Mouse (Mus musculus) Muller cell, postnatal 12 days (primary cell): ENCODE data around the gene Rhot1.
"Not testable (repeated sequence)": the region's sequence is repeated elsewhere in the genome, so short reads cannot be mapped to it uniquely, and the experiment has no call there.

ENCODE experiments used
- DNase-seq: peaks from one replicate; pipeline ENCODE4 v3.0.0-alpha.2; 2015; ENCODE audit errors: inconsistent ontology term

Rhot1 gene

DNA sequence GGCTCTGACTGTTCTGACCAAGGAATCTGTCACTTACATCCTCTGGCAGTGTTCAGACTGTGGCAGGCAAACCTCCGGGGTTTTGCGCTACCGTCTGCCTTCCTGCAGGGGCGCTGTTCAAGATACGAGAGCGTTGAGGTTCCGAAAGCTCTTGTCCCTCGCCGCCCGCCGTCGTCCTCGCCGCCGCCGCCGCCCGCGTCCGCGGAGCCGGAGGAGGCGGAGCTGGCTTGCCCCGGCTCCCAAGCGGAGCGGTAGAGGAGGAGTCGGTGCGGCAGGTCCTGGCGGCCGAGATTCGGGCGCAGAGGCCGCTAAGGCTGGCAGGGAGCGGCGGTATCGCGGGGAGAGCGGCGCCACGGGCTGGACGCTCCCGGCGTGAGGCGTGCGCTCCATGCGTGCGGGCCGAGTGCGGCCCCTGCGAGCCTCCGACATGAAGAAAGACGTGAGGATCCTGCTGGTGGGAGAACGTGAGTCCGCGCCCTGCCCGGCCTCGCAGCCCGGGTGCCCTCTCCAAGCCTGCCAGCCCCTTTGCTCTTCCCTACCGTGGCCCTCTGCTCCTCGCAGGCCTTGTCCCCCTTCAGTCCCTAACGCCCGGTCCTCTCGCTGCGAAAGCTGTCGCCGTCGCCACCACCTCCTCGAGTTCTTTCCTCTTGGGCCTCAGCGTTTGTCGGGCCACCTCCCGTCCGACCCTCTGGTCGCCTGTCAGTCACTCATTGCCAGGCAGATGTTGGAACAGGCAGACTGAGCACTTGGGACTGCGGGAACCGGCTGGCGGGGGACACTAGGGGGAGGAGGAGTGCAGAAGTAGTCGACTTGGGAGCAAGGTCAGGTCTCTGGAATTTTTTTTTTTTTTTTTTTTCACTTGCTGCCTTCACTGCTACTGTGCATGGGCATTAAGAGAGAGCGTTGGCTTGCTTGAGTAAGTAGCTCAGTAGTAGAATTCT lies at the start of gene Rhot1:
Gene Rhot1 (plus strand): TSS at position 160 of the 941 bp plus-strand sequence.
- DNase-seq = peak; percentile 98

DNA sequence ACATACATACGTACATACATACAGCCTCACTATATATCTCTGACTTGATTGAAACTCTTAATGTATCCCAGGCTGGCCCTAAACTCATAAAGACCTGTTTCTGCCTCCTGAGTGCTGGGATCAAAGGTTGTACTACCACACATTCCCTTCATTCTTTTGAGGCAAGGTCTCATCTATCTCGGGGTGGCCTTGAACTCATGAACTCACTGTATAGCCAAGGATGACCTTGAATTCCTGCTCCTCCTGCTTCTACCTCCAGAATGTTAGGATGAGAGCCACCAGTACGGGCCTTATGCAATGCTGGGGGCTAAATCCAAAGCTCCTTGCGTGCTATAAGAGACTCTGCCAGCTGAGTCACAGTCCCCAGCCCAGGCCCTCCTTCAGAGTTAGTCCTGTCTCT lies 47.8 kb upstream of the Rhot1 start:
- DNase-seq = no peak

DNA sequence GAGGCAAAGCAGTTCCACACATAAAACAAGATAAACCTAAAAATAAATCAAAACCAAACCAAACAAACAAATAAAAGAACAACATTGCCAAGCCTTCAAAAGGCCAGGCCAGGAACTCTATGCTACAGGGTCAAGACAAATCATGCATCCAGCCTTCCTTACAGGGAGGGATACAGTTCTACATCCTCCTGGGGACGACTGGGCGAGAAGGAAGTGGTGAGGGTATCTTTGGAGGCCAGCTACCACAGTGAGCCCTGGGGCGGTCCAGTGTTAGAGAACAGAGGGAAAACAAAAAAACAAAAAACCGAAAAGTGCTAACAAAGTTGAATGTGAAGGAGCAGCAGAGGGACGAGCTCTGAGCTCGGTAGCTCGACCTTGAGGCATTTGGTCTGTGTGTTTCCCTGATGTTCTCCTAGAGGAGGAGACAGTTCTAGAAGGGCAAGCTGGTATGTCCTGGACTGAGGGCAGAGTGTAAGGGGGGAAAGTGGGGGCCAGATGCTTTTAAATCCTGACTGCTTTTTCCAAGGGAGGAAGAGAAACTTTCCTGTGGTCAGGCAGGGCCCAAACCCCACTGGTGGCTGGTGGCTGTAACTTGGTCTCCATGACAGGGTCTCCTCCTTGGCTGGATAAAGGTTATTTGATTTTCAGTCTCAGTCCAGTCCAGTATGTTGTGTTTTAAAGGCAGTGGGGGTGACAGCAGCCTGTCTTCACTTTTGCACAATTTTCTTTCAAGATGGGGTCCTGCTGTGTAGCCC lies 45.3 kb upstream of the Rhot1 start:
- no peak for DNase-seq

DNA sequence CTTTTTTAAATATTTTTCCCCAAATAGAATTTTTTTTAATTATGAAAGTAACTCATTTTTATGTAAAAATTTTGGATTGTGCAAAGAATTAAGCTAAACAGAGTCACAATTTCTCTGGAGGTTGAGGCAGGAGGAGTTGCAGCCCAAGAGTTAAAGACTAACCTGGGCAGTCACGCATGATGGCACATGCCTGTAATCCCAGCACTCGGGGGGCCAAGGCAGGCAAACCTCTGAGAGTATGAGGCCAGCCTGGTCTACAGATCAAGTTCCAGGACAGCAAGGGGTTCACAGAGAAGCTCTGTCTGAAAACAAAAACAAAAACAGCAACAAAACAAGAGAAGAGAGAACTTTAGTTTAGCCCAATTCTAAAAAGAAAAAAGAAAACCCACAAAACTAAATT lies 44.6 kb upstream of the Rhot1 start:
- DNase-seq = no peak

DNA sequence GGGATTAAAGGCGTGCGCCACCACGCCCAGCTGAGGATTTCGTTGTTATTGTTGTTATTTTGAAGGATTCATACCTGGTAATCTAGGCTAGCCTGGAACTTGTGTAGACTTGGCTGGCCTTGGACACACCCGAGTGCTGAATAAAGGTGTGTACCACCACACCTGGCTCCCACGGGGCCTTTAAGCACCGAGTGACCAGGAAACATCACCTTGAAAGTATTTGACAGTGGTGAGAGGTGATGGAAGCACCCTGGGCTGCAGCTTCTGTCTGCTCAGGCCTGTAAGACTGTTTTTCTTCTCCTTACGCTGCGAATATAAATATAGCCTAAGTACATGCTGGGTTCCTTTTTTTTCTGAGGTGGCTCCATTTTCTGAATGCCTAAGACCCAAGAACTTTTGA lies 40.7 kb upstream of the Rhot1 start:
- no peak for DNase-seq

DNA sequence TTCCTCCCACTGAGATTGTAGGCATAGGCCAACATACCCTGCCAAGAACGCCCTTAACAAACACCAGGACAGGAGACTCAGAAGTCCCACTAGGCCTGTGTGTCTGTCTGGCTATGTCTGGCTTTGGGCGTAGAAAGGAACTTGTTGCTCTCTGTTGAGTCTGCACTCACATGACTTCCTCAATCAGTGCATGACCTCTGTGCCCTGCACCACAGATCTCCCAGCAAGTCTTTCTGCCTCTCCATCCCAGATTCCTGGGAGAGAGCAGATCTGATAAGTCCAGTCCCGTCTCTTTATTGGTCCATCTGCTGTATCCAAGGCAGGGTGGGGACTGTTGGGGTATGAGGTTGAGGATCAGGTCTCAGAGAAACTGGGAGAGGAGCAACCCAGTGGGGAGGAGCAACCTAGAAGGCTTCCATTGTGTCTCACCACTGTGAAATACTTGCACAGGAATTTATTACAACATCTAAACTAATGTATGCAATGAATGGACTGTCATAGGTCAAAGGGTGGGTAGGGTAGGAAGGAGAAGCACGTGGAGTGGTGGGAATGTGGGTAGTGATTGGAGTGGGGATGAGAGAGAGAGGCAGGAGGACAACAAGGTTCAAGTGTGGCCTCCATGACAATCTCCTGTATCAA lies 40.1 kb upstream of the Rhot1 start:
- DNase-seq = no peak

DNA sequence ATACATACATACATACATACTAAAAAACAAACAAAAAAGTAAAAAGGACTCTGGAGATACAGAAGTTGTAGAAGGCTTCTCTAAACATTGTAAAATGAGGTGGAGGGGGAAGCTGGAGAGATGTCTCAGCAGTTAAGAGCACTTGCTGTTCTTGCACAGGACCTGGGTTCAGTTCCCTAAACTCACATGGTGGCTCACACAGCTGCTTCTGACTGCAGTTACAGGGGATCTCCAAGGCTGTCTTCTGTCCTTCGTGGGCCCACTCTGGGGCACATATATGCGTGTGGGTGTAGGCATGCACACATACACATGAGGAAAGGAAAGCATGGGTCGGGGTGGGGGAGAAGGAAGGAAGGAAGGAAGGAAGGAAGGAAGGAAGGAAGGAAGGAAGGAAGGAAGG lies 39.2 kb upstream of the Rhot1 start:
- DNase-seq = no peak

DNA sequence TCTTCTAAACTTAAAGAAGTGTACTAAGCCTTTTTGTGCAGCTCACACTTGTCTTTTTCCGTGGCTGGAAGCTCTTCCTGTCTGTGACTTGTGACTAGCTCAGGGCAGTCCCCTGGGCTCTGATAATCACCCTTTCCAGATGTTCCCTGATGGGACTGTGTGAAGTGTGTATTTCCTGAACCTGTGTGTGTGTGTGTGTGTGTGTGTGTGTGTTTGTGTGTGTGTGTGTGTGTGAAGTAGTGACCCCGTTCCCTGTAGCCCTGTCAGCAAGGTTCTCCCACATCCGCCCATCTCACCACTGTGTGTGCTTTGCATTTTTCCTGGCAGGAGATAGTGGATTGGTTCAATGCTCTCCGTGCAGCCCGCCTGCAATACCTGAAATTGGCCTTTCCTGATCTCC lies 38.5 kb upstream of the Rhot1 start:
- no peak for DNase-seq

DNA sequence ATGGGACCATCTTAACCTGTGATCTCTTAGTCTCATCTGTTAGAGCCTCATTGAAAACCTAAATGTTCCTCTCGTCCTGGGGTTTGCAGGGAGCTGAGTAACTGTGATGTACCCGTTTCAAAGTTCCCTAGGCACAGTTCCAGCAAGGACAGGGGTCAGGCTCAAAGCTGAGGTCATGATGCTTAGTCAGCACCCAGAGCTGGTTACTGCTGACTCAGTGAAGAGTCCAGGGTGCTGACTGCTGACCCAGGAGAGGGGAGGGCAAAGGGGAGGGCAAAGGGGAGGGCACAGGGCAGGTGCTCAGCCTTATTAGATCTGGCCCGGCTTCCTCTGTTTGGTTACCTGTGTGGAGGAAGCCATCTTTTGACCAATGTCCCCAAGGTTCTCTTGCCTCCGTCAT lies 36.9 kb upstream of the Rhot1 start:
- DNase-seq = no peak

DNA sequence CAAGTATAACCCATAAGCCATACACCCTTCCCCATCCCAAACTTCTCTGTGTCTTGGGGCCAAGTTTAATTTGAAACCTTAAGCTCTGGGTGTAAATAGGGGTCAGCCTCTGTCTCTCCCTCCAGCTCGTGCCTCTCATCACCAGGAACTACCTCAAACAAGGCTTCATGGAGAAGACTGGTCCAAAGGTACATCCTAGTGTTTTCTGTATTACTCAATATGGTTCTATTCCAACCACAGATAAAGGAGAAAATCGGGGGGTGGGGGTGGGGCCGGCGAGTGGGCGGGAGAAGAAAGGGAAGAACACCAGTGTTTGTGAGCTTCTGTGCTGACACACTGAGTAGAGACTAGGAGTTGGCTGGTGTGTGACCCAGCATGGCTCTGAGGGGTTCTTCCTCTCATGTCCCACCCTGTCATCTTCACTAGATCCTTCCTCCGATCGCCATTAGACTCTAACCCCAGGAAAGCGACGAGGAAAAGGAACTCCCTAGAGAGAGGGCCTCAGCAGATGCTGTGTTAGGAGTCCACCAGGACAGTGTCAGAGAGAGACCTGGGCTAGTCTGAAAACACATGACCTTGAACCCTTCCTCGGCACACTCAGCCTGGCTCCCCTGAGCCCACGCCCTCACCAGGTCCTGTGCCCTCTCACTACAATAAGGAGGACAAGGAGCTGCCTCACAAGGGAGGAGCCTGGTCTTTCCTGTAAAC lies 34.7 kb upstream of the Rhot1 start:
- DNase-seq = no peak

DNA sequence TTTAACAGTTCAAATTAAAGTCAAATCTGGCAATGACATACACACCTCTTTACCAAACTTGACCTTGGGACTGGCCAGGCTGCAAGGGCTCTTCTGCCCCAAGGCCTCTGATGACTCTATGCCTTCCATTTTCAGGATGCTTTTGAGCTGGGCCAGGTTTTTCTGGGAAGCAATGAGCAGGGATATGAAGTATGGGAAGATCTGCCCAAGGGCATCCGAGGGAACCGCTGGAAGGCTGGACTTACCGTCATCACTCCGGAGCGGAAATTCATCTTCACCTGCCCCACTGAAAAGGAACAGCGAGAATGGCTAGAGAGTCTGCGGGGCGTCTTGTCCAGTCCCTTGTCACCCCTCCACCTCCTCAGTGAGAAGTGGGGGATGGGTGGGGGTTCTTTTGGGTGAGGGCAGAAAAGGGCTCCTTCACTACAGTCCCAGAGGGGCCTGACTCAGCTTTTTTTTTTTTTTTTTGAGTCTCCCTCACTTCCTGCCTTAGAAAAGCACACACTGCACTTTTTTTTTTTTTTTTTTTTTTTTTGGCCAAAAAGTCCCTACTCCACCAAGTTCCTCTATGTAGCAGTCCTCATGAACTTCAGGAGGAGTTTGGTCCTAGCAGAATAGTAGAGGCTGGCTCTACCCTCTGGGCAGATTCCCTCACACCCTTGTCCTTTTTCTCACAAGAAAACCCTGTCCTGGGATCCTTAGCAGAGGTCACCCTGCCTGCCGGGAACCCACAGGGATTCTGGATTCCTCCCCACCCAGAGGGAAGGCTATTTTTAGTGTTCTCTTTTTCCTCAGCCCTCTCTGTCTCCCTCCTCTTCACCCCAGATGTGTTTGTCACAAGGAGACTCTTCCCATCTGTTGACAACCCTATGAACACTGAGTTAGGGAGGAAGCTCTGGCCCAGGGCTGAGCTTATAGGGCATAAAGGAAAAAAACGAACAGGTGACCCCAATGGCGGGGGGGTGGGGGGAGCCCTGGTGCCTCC lies 31.6 kb upstream of the Rhot1 start:
- DNase-seq = no peak

DNA sequence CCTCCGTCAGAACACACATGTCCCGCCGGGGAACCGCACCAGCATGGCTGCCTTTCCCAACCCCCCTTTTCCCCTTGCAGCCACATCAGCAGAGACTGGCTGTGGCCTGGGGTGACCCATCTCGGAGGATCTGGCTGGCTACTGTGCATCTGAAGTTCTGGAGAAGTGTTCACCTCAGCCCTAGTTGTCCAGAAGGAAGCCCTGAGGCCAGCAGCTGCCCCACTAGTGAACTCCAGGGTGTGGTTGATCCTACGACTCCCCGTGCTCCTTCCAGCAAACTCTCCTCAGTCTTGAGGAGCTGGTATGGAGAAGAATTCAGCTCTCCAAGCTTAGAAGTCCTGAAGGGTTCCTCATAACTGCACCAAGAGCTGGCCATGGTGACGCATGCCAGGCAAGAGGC lies 30.5 kb upstream of the Rhot1 start:
- no peak for DNase-seq

DNA sequence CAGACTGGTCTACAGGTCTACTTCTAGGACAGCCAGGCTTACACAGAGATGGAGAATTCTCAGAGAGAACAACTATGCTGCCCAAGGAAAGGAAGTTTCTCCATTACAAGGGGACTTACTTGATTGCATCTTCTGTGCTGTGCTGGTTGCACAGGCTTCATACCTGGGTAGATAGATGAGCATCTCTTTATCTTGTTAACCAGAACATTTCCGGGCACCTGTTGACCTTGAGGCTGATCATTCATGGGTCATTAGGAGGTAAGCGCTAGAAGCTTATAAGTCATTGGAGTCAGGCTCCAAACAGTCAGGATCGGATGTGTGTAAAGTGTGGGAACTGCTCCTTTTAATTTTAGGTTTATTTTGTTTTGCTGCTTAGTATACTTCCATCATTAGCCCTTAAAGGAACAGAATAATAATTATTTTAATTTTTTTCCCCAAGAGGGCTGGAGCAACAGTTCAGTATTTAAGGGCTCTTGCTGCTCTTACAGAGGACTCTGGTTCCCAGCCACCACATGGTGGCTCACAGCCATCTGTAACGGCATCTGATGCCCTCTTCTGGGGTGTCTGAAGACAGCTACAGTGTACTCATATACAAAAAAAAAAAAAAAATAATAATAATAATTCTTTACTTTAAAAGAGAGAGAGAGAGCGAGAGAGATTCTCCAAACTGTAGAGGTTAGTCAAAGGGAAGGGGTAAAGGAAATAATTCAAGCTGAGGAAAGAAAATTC lies 27.6 kb upstream of the Rhot1 start:
- DNase-seq = no peak

DNA sequence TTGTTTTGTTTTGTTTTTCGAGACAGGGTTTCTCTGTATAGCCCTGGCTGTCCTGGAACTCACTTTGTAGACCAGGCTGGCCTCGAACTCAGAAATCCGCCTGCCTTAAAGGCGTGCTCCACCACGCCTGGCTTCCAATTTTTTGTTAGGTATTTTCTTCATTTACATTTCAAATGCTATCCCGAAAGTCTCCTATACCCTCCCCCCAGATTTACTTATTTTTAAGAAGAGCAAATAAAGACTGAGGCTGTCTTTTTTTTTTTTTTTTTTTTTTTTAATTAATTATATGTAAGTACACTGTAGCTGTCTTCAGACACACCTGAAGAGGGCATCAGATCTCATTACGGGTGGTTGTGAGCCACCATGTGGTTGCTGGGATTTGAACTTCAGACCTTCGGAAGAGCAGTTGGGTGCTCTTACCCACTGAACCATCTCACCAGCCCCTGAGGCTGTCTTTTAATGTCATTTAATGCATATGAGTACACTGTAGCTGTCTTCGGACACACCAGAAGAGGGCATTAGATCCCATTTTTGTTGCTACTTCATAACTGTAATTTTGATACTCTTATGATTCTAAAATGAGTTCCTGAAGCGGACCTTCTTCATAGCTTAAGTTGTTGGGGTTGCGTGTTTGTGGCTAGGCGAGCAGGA lies 25.6 kb upstream of the Rhot1 start:
- DNase-seq = not testable (repeated sequence)

DNA sequence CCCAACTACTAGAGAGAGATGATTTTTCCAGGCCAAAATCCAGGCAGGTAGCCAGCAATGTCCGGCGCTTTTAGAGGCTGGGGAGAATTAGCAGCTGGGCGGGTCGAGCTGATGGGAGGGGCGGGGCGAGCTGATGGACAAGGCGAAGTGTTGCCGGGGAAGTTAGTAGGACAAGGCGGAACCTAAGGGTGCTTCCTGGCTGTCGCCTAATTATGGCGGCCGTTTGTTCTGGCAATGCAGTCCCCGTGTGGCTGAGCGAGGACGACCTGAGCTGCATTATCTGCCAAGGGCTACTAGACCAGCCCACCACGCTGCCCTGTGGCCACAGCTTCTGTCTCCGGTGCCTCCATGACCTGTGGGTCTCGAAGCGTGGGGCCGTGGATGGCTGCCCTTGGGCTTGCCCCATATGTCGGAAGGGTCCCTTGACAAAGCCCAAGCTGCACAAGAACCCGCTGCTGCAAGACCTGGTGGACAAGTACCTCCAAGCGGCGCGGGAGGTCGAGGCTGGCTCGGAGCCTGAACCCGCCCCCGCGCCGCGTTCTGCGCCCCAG lies 25.0 kb upstream of the Rhot1 start, which contains the start of gene Rnf135:
Gene Rnf135 (plus strand): TSS at position 147 of the 551 bp plus-strand sequence.
- peak; percentile 95 for DNase-seq

DNA sequence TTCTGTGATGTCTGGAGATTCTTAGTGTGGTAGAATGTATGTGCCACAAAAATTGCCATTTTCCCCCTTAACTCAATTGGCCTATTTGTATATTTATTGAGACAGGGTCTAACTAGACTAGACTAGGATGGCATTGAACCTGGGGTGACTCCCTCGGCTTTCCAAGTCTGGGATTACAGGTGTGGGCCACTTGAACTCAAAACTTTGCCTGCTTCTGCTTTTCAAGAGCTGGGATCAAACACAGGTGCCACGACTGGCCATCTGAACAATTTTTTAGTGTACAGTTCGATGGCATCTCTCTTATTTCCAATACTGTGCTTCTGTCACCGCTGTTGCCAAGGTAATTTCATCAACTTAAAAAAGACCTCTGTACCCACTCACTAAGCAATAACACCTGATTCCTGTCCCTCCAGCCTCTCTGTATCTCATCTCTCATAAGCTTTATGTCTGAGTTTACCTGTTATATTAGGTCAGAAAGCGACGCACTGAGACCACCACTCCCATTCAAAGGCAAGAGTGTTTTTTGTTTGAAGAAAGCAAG lies 24.2 kb upstream of the Rhot1 start:
- no peak for DNase-seq

DNA sequence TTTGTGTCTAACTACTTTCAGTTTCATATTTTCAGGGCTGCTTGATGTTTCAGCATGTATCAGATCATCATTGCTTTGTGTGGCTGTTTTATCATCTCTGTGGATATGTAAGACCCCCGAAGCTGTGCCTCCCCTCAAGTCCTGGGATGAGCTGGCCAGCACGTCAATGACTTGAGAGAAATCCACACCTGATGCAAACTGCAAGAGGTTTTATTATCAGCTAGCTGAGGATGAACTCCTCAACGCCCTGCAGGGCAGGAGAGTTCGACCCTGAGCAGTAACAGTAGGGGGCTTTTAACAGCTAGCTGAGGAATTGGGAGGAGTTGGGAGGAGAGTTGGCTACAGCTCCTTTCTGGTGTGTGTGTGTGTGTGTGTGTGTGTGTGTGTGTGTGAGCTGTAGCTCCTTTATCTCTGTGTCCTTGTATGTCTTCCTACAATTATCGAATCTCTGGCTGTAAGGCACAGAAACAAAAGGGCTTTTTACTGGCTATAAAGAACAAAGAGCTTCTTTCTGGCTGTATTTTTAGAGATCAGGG lies 23.3 kb upstream of the Rhot1 start:
- DNase-seq = not testable (repeated sequence)

DNA sequence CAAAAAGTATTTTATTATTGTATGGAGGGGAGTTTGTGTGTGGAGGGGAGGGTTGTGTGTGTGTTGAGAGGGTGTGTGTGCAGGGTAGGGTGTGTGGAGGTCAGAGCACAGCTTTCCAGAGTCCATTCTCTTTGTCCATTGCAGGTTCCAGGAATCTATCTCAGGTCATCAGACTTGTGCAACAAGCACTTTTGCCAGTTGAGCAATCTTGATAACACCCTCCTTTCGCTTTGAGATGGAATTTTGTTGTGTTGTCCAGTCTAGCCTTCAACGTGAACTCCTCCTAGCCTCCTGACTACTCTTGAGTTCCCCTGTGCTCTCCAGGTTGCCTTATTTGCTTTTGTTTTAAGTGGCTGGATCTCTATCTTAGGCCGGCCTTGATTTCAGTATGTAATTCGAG lies 18.5 kb upstream of the Rhot1 start:
- no peak for DNase-seq
